Mouse (Mus musculus) limb, embryonic 15.5 days (tissue): Measurements from ENCODE around the gene Slc25a47. TPM values are rescaled to one million over a fixed set of nuclear protein-coding genes. Genes with fewer than 3 reads are reported as not detected.

Source experiments
- ATAC-seq: fragments of 200-750 bp; cut with Nextera tagmentation; 2 replicates; pipeline ENCODE4 v1.8.0; 2017; ENCODE audit warnings: low read depth, moderate TSS enrichment; ENCODE audit not compliant: insufficient number of reproducible peaks, low FRiP score, low TSS enrichment
- H3K27ac ChIP-seq: fragments of 300-500 bp; sonication (generic); 2 replicates; pipeline ENCODE4 v1.5.1; 2015; ENCODE audit warnings: moderate library complexity, mild to moderate bottlenecking, inconsistent platforms
- H3K27me3 ChIP-seq: fragments of 300-500 bp; sonication (generic); 2 replicates; pipeline ENCODE4 v1.6.1; 2015; ENCODE audit warnings: inconsistent platforms
- H3K36me3 ChIP-seq: fragments of 300-500 bp; sonication (generic); 2 replicates; pipeline ENCODE4 v1.6.1; 2015; ENCODE audit warnings: inconsistent platforms
- H3K4me1 ChIP-seq: fragments of 300-500 bp; sonication (generic); 2 replicates; pipeline ENCODE4 v1.6.1; 2015; ENCODE audit warnings: inconsistent platforms
- H3K4me2 ChIP-seq: fragments of 300-500 bp; sonication (generic); 2 replicates; pipeline ENCODE4 v1.6.1; 2015; ENCODE audit warnings: mild to moderate bottlenecking, inconsistent platforms
- H3K4me3 ChIP-seq: fragments of 300-500 bp; sonication (generic); 2 replicates; pipeline ENCODE4 v1.5.1; 2015; ENCODE audit warnings: mild to moderate bottlenecking, inconsistent platforms
- H3K9ac ChIP-seq: fragments of 300-500 bp; sonication (generic); 2 replicates; pipeline ENCODE4 v1.6.1; 2015; ENCODE audit warnings: inconsistent platforms
- H3K9me3 ChIP-seq: fragments of 300-500 bp; sonication (generic); 2 replicates; pipeline ENCODE4 v1.6.1; 2016; ENCODE audit warnings: inconsistent platforms
- WGBS: fragments of 180-500 bp; shearing (Covaris S2); methylation state at CpG from one replicate; pipeline ENCODE4 v1.1.7; 2015; 5-methylcytosine and 5-hydroxymethylcytosine counted together
- polyA plus RNA-seq: library from polyadenylated mRNA; unstranded; fragments of >200 nt; fragmentation: Nextera tagmentation; extraction: Ambion mirVana; gene quantifications from 2 replicates; pipeline ENCODE4 v1.2.1, GENCODE M21; 2015

Slc25a47 gene
- polyA plus RNA-seq, 1 experiment from 2014 or later, result 12.0 TPM

DNA sequence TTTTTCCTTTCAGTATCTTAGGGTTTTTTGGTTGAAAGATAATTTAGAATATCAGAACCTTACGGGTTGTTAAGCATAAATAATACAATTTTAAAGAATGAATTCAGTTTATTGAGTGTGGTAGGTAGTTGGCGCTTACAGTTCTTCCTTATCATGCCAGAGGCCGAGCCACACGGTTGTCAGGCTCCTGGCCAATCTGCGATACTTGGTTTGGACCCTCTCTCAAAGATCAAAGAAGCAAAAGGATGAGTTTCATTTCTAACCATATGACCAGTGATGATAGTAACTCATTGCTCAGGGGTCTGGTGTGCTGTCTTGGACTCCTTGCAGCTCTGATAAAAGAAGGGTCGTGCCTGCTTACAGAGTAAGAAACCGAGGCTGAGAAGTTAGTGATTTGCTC, 25.5 kb upstream of the Slc25a47 start:
- H3K4me2 ChIP-seq, result no peak overlapping the region
- no peak overlapping the region for H3K9ac ChIP-seq
- WGBS, result 89% methylated on average over 7 of the region's 7 CpGs
- H3K4me1 ChIP-seq, result no peaks in the 10 kb centered on the region
- peaks cover 29% of the 10 kb centered on the region for H3K36me3 ChIP-seq
- H3K27me3 ChIP-seq, result no peaks in the 10 kb centered on the region
- no peak overlapping the region for H3K27ac ChIP-seq
- H3K4me3 ChIP-seq, result no peak overlapping the region
- no peaks in the 10 kb centered on the region for H3K9me3 ChIP-seq
- no peak for ATAC-seq

DNA sequence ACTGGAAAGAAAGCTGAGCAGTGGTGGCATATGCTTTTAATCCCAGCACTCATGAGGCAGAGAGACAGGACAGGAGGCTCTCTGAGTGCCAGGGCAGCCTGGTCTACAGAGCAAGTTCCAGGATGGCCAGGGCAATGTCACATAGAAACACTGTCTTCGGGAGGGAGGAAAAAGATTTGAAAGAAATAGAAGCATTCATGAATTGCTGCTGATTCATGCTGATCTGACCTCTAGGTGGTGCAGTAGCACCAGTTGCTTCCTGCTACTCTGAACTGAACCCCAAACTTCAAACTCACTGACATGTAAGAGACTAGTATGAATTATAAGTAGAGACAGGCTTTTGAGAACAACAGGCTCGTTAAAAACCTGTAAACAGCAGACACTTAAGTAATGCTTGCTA, 24.7 kb upstream of the Slc25a47 start:
- Histone ChIP-seq H3K4me1 (no peaks in the 10 kb centered on the region), H3K9me3 (no peaks in the 10 kb centered on the region), H3K9ac (no peak overlapping the region), H3K27ac (no peak overlapping the region), H3K36me3 (peaks cover 31% of the 10 kb centered on the region), H3K4me2 (no peak overlapping the region), H3K27me3 (no peaks in the 10 kb centered on the region), H3K4me3 (no peak overlapping the region)
- ATAC-seq, result no peak
- WGBS, result 51% methylated on average over 2 of the region's 2 CpGs

DNA sequence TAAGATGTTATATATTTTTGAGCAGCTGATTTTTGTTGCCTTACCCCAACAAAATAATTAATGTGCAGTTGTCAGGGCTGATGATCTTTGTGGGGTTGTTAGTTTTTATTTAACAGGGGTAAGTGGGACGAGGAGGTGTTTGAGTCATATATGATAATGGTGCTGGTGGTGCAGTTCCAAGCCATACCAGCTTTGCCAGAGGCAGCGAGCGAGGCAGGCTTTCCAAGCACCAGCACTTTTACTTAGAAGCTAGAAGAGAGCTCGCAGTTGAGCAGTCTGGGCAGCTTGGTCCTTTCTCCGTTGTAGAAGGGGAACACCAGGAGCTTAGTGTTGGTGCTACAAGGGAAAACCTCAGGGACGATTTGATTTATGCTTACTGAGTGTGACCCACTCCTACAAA, 23.4 kb upstream of the Slc25a47 start:
- H3K9me3 ChIP-seq, result no peaks in the 10 kb centered on the region

DNA sequence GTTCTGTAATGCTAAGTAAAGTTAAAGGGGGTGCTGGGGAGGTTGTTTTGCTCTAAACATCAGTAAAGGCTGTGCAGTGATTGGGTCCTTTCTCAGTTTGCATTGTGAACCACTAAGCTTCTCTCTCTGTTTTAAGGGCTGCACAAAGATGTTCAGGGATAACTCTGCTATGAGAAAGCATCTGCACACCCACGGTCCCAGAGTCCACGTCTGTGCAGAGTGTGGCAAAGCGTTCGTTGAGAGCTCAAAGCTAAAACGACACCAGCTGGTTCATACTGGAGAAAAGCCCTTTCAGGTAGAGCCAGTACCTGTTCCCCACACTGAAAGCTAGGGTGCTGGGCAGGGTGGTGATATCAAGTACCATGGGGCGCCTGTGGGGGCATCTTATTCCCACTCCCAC, 21.4 kb upstream of the Slc25a47 start:
- H3K27ac ChIP-seq, result no peak overlapping the region
- 89% methylated on average over 6 of the region's 6 CpGs for WGBS
- H3K27me3 ChIP-seq, result no peaks in the 10 kb centered on the region
- no peaks in the 10 kb centered on the region for H3K9me3 ChIP-seq
- H3K4me3 ChIP-seq, result no peak overlapping the region
- H3K36me3 ChIP-seq, result peaks cover 35% of the 10 kb centered on the region
- no peaks in the 10 kb centered on the region for H3K4me1 ChIP-seq
- ATAC-seq, result no peak
- no peak overlapping the region for H3K4me2 ChIP-seq
- H3K9ac ChIP-seq, result no peak overlapping the region

More for the DNA sequence above, 23.4 kb upstream of the Slc25a47 start:
- Histone ChIP-seq H3K4me2 (no peak overlapping the region), H3K4me3 (no peak overlapping the region), H3K27ac (no peak overlapping the region), H3K36me3 (peaks cover 34% of the 10 kb centered on the region), H3K4me1 (no peaks in the 10 kb centered on the region), H3K9ac (no peak overlapping the region), H3K27me3 (no peaks in the 10 kb centered on the region)
- ATAC-seq, result no peak
- 83% methylated on average over 6 of the region's 6 CpGs for WGBS

DNA sequence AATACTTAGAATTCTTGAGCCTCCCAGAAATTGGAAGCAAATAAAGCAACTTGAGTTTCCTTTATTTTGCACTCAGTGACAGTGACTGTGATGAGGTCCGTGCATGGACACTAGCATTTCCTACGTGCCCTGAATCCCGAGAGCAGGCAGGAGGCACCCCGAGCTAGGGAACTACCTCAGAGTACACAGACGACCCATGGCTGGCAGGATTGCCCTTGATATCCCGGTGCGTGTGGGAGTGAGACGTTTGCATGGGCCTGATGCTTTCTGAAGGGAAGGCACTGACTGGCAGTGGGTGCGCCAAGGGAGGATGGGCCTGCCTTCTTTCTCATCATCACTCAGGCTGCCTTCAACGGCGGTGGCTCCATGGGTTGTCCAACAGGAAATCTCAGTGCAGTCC, 19.3 kb upstream of the Slc25a47 start:
- peaks cover 44% of the 10 kb centered on the region for H3K36me3 ChIP-seq
- WGBS, result 85% methylated on average over 11 of the region's 11 CpGs

DNA sequence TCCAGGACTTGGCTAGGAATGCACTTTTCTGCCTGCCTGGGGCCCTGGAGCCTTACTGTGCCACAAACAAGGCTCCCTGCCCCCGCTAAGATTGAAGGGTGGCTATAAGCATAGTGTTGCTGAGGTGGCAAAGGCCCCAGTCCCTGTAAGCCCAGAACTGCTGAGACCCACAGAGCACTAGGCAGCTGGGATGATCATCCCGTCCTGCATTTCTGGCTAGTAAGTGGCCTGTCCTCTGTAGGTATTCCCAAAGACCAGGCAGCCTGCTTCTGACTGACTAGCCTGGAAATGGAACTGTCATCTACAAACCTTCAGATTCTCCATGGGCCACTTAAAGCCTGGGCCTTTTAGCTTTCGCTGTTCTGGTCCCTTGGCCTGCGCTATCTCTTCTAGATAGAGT, 15.4 kb upstream of the Slc25a47 start:
- no peak for ATAC-seq
- Histone ChIP-seq H3K9me3 (no peaks in the 10 kb centered on the region), H3K27me3 (no peaks in the 10 kb centered on the region), H3K9ac (no peak overlapping the region), H3K4me1 (no peaks in the 10 kb centered on the region), H3K4me2 (no peak overlapping the region), H3K4me3 (no peak overlapping the region), H3K27ac (no peak overlapping the region), H3K36me3 (peaks cover 36% of the 10 kb centered on the region)
- WGBS, result 91% methylated on average over 4 of the region's 4 CpGs

More for the DNA sequence above, 19.3 kb upstream of the Slc25a47 start:
- Histone ChIP-seq H3K9me3 (no peaks in the 10 kb centered on the region), H3K4me2 (no peak overlapping the region), H3K27me3 (no peaks in the 10 kb centered on the region), H3K27ac (no peak overlapping the region), H3K4me3 (no peak overlapping the region), H3K4me1 (no peaks in the 10 kb centered on the region), H3K9ac (no peak overlapping the region)
- no peak for ATAC-seq

DNA sequence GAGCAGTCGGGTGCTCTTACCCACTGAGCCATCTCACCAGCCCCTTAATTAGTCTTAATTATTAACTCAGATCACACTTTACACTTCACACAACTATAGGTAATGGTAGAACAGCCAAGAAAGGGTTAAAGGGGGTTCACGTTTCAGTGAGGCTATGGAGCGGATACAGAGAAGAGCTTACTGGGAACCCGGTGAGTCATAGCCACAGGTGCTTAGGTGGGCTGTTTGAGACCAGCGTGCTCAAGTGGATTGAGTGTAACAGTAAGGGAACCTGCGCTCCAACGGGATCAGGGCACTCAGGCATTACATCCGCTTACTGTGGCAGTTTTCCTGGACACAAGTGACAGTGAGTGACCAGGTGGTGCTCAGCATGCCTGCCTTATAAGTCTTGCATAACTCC, 12.8 kb upstream of the Slc25a47 start:
- H3K4me2 ChIP-seq, result no peak overlapping the region
- no peak overlapping the region for H3K27ac ChIP-seq
- no peaks in the 10 kb centered on the region for H3K27me3 ChIP-seq
- no peak for ATAC-seq
- no peaks in the 10 kb centered on the region for H3K4me1 ChIP-seq
- no peaks in the 10 kb centered on the region for H3K9me3 ChIP-seq
- H3K9ac ChIP-seq, result no peak overlapping the region
- 54% methylated on average over 8 of the region's 8 CpGs for WGBS
- H3K4me3 ChIP-seq, result no peak overlapping the region
- peaks cover 37% of the 10 kb centered on the region for H3K36me3 ChIP-seq

DNA sequence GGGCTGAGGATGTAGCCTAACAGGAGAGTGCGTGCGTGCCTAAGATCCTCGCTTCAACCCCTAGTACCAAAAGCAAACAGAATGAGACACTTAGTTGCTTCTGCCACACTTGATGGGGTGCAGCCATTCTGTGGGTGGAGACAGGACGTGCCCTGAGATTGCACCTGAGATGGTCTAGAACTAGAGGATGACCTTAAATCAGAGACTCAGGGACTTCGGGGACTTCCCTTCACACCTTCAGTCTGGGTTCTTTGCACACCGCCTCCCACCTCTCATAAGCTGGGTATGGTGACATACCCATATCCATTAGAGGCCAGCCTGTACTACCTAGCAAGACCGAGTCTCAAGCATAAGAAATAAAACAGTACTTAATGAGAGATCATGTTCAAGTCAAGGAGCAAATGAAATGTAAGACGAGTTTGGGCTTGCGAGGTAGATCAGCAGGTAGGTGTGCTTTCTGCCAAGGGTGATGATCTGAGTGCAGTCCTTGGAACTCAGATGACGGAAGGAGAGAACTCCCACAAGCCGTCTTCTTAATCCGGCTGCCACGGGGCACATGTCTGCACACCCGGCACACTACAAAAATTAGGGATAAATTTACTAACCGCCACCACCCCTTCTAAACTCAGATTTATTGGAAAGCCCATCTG, 11.5 kb upstream of the Slc25a47 start:
- H3K4me1 ChIP-seq, result 0 out of 2 replicates have a peak, but pooled peaks cover under 1% of the 10 kb centered on the region
- no peak overlapping the region for H3K27ac ChIP-seq
- 70% methylated on average over 15 of the region's 15 CpGs for WGBS
- peaks cover 34% of the 10 kb centered on the region for H3K36me3 ChIP-seq
- no peak overlapping the region for H3K9ac ChIP-seq
- H3K4me3 ChIP-seq, result no peak overlapping the region
- H3K4me2 ChIP-seq, result no peak overlapping the region
- ATAC-seq, result no peak
- no peaks in the 10 kb centered on the region for H3K9me3 ChIP-seq
- H3K27me3 ChIP-seq, result no peaks in the 10 kb centered on the region

DNA sequence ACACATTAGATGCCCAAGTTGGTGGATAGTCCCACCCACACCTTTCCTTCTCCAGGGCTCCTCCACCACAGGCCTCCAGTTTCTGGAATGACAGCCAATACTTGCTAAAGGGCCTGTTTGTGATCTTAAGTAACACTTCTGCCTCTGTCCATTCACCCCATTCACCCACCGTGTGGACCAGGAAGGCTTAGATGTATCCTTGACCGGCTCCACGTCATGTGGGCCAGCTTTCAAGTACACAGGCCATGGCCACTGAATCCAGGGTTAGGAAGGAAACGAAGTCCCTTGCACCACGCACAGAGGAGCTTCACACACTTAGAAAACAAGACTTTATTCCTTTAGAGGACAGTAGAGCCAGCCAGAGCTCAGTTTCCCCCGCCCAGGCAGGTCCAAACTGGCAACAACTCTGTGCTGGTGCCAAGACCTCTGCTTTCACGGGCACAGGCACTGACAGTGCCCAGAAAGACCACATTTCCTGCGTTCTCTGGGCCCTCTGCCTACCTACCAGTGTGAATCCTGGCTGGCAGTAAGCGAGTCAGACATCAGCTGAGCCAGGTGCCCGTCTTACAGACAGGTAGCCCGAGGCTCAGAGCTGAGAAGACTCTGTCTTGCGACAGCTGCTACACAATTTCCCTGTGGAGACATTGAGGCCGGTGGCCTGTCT, 10.2 kb upstream of the Slc25a47 start:
- H3K4me3 ChIP-seq, result no peak overlapping the region
- H3K4me1 ChIP-seq, result 0 out of 2 replicates have a peak, but pooled peaks cover 2% of the 10 kb centered on the region
- H3K9ac ChIP-seq, result no peak overlapping the region
- H3K9me3 ChIP-seq, result no peaks in the 10 kb centered on the region
- peaks cover 25% of the 10 kb centered on the region for H3K36me3 ChIP-seq
- no peaks in the 10 kb centered on the region for H3K27me3 ChIP-seq
- WGBS, result 89% methylated on average over 13 of the region's 13 CpGs
- no peak for ATAC-seq
- H3K27ac ChIP-seq, result no peak overlapping the region
- no peak overlapping the region for H3K4me2 ChIP-seq

DNA sequence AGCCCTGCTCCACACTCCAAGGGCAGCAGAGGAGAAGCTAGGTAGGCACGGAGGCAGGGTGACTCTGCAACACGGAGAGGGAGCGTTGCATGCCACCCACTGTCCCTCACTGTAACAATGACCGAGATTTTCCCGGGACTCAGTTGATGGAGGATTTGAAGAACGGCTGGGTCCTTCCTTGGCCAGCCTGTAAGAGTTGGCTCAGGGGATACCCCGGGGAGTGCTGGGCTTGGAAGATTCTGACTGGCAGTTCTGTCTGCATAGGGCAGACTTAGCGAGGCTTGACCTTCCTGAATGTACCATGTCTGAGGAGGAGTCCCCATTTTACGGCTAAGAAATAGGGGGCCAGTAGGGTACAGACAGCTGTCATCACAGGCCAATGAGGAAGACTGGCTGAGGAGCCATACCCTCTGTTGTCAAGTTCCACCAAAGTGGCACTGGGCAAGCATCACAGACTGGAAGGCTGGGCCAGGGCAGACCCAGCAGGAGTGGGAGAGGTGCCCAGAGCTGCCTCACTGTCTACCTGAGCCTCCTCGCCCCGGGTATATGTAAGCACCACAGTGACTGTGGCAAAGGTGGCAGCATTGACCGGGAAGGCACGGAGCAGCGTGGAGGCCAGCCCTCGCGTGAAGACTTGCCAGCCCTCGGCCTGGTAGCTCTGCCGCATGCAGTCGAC, 9.4 kb upstream of the Slc25a47 start:
- H3K27me3 ChIP-seq, result no peaks in the 10 kb centered on the region
- WGBS, result 94% methylated on average over 19 of the region's 19 CpGs
- H3K27ac ChIP-seq, result no peak overlapping the region
- no peaks in the 10 kb centered on the region for H3K9me3 ChIP-seq
- no peak for ATAC-seq
- H3K4me1 ChIP-seq, result 0 out of 2 replicates have a peak, but pooled peaks cover 2% of the 10 kb centered on the region
- H3K4me3 ChIP-seq, result no peak overlapping the region
- H3K36me3 ChIP-seq, result peaks cover 24% of the 10 kb centered on the region
- no peak overlapping the region for H3K4me2 ChIP-seq
- H3K9ac ChIP-seq, result no peak overlapping the region

DNA sequence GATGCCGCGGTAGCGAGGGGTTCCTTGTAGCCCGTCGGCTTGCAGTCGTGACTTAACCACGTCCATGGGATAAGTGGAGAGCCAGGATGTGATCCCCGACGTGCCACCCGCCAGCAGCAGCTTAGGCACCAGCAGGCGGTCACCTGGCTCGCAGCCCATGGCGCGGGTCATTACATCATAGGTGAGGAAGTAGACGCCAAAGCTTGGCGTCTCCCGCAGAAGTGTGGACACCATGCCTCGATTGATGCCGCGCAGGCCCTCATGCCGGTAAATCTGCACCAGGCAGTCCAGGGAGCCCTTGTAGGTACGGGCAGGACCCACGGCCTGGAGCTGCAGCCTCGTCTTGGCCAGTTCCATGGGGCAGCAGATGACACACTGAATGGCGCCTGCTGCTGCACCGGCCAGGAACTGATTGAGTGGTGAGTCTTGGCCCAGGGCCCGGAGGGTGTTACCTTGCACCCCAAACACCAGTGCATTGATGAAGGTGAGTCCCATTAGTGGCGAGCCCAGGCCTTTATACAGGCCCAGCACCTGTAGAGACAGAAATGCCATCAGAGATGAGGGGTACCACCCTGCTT, 8.8 kb upstream of the Slc25a47 start:
- no peak overlapping the region for H3K4me2 ChIP-seq
- H3K9me3 ChIP-seq, result no peaks in the 10 kb centered on the region
- no peak overlapping the region for H3K9ac ChIP-seq
- H3K27ac ChIP-seq, result no peak overlapping the region
- peaks cover 24% of the 10 kb centered on the region for H3K36me3 ChIP-seq
- ATAC-seq, result no peak
- no peaks in the 10 kb centered on the region for H3K27me3 ChIP-seq
- WGBS, result 93% methylated on average over 28 of the region's 28 CpGs
- H3K4me1 ChIP-seq, result peaks cover 4% of the 10 kb centered on the region; the same call in 1 of the 2 replicates
- no peak overlapping the region for H3K4me3 ChIP-seq

DNA sequence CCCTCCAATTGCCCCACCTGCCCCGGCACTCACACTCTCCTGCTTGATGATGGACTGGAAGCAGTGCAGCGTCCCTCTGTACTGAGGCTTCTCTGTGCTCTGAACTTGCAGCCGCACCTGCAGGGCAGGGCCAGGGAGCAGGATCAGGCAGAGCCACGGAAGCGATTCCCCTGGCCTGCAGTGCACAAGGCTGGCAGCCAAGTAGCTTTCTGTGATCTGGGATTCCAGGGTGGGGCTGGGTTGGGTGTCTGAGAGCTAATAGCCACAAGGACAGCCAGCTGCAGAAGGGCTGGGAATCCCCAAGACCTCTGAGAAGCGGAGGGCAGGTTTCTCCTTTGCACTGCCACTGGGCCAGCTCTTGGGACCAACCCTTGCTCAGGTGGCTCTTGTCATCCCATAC, 8.2 kb upstream of the Slc25a47 start:
- no peak overlapping the region for H3K4me3 ChIP-seq
- H3K36me3 ChIP-seq, result peaks cover 24% of the 10 kb centered on the region
- no peak overlapping the region for H3K4me2 ChIP-seq
- no peak overlapping the region for H3K27ac ChIP-seq
- 90% methylated on average over 6 of the region's 6 CpGs for WGBS
- no peaks in the 10 kb centered on the region for H3K9me3 ChIP-seq
- H3K4me1 ChIP-seq, result peaks cover 10% of the 10 kb centered on the region; the same call in 1 of the 2 replicates
- H3K9ac ChIP-seq, result no peak overlapping the region
- no peak for ATAC-seq
- no peaks in the 10 kb centered on the region for H3K27me3 ChIP-seq
